Mouse (Mus musculus) urinary bladder, postnatal 4 days (tissue): ENCODE measurements around the gene Arl4c.
A peak's percentile ranks its signal among the peaks of the same experiment; 100 is the strongest.

Experiments
- DNase-seq, 2 experiments: peaks; one replicate each; pipeline ENCODE4 v3.0.0; 2021 to 2022; ENCODE audit warnings: low spot score in 2 of 2

Gene Arl4c

GRCm38 (mm10) chr1:88700961-88701861, 810 bp downstream of the Arl4c start:
- peak in 1 of 2 experiments; percentile 24 for DNase-seq

- DNase-seq: no peak
Measured at GRCm38 (mm10) chr1:88699856-88700791, 1.9 kb downstream of the Arl4c start.

GRCm38 (mm10) chr1:88699401-88699800, 2.6 kb downstream of the Arl4c start:
- DNase-seq: no peak

DNA sequence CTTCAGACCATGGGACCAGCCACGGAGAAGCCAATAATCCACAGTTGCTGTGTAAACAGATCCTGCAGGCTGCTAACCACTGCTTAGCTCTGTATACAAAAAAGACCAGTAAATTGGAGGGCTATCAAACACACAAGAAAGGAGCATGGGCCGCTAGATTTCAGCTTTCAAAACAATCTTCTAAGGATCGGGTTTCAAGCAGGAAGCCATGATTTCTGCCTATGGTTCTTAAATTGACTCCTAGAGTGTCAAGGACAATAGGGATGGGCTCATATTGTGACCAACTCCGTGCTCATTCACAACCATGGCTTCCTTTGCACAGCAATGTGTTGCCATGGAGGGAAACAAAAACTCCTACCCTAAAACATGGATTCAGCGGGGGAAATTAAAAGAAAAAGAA, 3.1 kb downstream of the Arl4c start:
- no peak for DNase-seq

DNA sequence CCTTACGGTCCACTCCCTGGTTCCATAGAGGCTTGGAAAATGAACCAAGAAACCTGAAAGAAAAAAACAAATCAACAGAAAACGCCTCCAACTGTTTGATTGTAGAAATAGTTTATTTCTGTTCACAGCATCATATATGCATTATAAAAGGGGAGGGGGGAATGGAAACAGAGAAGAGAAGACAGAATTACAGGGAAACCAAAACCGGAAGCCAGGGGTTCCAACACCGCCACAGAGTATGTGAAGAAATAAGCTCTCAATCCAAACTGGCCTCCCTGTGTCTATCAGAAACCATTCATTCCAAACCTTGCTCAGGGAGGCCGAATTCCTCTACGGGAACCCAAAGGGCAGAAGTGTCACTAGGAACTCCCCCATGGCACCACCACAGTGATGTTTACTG, 3.9 kb downstream of the Arl4c start:
- DNase-seq: no peak

GRCm38 (mm10) chr1:88696408-88696807, 5.6 kb downstream of the Arl4c start:
- no peak for DNase-seq

DNA sequence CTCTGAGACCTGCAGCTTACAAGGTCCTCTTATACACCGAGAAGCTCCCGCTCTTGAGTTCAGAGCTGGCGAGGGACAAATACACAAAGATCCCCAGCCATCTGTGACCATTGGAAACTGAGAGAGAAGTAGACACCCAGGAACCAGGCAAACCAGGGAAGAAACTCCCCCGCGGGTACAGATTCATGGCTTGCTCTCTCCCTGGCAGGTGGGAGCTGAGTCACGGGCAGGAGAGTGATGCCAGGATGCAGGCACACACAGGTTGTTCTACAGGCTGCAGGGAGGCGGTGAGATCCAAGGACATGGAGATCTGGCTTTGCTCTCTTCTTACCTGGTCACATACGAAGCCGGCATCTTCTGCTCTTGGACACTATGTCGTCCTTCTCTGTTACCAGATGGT, 7.7 kb downstream of the Arl4c start:
- no peak for DNase-seq

DNA sequence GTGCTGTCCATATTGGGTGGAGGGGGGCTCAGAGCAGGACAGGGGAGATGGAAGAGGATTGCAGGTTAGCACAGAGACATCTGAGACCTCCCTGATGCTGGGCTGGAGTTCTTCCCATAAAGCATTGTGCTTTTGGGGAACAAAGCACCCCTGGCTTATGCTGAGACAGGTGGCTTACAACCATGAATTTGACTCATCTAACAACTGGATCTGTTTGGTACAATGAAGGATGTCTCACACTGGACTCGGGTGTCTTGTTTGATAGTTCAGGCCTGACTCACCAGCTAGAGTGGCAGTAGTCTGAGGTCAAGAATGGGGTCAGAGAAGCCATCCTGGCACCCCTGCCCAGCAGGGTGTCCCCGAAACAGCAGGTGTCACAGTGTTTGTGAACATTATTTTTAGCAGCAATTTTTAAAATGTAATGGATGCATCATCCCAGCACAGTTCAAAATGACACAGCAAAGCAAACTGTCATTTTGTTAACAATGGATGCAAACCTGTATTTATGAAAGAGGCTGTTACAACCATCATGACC, 9.7 kb downstream of the Arl4c start:
- DNase-seq: no peak

DNA sequence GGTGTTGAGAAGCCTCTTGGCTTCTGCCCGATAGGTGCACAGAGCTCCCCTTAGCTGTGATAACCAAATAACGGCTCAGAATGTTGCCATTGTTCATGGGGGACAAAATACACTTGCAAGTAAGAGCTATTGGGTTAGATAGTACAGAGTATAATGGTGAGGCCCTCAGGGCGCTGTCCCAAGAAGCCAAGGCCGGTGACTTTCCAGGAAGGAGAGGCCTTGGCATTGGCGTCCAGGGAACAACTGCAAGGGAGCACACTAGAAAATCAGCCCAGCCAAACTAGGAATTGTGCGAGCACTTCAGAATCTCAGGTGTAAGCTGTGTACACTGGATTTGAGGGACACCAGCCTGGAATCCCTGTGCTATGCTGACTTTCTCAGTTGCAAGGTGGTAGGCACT, 11.4 kb downstream of the Arl4c start:
- no peak for DNase-seq

GRCm38 (mm10) chr1:88684765-88685164, 17.3 kb downstream of the Arl4c start:
- no peak for DNase-seq

DNA sequence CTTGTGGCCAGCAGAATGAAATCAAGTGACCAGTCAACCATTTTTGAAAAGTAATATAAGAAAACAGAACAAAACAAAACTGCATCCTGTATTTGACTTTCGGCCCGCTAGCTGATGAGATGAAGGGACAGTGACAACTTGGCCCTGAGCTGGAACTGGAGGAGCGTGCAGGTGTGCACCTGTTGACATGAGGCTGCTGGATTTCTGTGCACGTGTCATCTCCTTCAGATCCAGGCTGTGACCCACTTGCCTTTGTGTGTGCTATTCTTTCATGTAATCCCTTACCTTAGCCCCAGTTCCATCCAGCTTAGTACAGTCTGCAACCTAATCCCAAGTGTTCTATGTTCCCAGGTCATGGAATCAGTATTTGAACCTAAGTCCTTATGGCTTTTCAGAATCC, 20.4 kb downstream of the Arl4c start:
- no peak for DNase-seq

DNA sequence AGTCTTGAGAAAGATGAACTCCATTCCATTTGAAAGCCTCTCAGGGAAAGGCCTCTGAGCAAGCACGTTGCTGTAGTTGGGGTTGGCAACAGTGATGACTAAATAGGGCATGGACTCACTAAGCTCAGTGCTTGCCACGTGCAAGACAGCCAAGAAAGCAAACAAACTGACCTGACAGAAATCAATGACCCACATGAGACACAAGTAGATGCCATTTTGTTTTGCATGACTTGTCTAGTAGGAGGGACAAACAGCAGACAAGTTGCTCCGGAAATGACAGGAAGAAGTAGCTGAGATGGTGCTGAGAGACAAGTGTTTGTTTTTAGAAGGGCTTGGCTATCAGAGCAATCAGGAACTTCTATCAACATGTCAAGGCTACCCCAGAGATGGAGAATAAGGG, 21.2 kb downstream of the Arl4c start:
- no peak for DNase-seq

DNA sequence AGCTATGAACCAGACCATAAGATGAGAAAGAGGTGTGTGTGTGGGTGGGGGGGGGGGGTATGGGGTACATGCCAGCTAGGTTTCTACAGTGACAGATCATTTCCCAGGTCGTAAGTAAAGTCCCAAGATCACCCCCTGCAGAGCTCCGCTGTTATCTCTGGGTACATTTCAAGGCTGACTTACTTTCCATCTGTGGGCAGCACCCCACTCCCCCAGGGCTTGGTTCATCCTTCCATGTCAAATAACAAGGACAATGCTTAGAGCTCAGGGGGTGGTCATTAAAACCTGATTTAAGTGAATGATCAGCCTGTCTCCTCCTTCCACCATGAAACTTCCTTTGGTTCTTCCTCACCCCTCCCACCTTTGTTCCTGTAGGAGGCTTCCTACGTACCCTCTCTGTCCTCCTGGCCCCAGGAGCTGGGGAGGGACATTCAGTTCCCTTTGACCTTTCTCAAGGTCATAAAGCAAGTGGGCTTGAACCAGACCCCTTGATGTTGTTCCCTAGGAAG, 23.7 kb downstream of the Arl4c start:
- DNase-seq: no peak

DNA sequence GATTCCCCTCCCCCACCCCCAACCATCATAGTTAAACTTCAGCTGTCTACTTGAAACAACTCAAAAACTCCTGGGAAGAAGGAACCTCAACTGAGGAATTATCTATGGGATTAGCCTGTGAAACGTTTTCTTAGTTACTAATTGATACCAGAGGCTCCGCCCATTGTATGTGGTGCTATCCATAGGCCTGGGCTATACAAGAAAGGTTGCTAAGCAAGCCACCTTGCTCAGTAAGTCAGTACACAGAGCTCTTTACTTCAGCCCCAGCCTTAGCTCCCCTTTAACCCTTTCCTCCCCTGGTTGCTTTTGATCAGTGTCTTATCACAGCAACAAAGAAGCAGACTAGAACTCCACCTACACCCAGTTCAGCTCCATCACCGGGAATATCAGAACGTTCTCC, 31.2 kb downstream of the Arl4c start:
- DNase-seq: no peak

GRCm38 (mm10) chr1:88668846-88669810, 32.9 kb downstream of the Arl4c start:
- DNase-seq: no peak

DNA sequence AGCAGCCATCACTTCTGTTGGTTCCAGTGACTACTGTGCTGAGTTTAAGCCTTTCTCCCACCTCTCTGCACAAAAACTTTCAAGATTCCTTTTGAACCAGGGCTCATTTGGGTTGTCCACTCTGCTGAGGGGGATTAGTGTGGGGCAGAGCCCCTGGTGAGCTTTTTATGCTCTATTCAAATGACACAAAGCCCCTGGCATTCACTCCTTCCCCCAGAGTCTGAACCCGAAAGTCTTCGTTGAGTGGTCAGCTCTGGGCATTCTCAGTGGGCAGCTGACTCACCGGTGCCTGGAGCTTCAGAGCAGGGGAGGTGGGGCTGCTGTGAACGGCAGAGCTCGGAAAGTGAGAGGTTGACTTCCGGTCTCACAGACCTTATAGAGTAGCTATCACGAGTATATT, 33.7 kb downstream of the Arl4c start:
- DNase-seq: no peak

GRCm38 (mm10) chr1:88664623-88665022, 37.4 kb downstream of the Arl4c start:
- DNase-seq: no peak

- no peak for DNase-seq
Measured at GRCm38 (mm10) chr1:88662736-88663135, 39.3 kb downstream of the Arl4c start.

- no peak for DNase-seq
Measured at GRCm38 (mm10) chr1:88661209-88661608, 40.8 kb downstream of the Arl4c start.

DNA sequence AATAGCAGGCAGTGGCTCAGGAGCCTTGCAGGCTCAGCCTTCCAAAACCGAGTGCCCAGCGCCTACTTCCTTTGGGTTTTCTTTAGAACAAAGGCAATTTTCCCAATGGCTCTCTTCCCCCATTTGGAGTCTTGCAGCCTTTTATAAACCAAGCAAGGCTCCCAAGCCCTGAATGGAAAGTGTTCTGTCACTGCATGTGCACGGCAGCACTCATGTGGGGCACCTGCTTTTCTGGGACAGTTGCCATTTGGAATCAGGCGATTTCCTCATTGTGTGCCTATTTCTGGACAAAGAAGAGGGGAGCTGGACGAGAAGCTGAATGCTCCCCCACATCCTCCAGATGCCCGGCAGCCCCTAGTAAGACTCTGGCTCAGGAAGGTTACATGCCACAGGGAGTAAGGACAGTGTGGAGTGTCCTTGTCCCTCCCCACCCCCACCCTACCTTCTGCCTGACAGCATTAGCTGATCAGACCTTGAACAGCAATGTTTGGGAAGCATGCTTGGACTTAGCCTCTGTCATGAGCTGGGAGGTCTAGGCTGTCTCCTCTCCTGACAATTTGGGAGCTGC, 43.6 kb downstream of the Arl4c start:
- DNase-seq: no peak

- DNase-seq: no peak
Measured at GRCm38 (mm10) chr1:88656096-88656480, 45.9 kb downstream of the Arl4c start.
